Mouse (Mus musculus): ENCODE results near the gene Apoa5.
A peak's percentile ranks its signal among the peaks of the same experiment; 100 is the strongest.
"Not testable (repeated sequence)": the region's sequence is repeated elsewhere in the genome, so short reads cannot be mapped to it uniquely, and the experiment has no call there.

Gene Apoa5

GRCm38 (mm10) chr9:46261131-46261530, 7.3 kb upstream of the Apoa5 start:
- no peak for DNase-seq (ENCODE audit: low read depth, low spot score)

GRCm38 (mm10) chr9:46269125-46269524, 692 bp downstream of the Apoa5 start:
- DNase-seq (ENCODE audit: low read depth, low spot score): no peak

DNA sequence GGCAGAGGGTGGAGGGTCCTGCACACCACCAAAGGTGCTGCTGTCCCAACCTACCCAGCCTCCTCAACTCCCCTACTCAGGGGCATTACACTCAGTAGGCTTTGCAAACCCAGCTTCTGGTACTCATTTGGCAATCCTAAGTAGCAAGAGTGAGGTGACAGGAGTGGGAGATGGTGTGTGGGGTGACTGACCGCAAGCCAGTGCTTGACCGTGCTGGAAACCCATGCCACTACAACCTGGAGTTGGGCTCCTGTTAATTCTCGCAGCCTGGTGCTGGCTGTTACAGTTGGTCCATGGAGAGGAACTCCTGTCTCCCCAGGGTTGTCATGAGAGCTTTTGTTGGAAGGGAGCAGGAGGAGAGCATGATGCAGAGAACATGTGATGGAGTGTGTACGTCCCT, 2.3 kb downstream of the Apoa5 start:
- DNase-seq (ENCODE audit: low read depth, low spot score): no peak

DNA sequence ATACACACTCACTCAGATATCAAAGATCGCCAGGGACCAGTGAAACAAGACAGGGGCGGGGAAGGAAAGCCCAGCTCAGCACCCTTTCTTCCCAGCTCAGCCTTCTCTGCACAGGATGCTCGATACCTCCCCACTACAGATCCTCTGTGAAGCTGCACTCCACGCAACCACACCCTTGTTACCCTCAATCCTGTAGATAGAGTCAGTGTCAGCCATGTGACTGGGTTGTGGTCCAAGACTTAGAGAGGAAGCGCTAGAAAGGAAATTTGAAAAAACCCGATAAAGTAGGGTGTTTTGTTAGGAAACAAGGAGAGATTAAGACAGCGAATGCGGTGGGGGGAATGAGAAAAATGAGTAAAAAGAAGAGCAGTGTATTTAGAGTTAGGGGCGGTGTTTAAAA, 3.6 kb downstream of the Apoa5 start:
- DNase-seq (ENCODE audit: low read depth, low spot score): no peak

DNA sequence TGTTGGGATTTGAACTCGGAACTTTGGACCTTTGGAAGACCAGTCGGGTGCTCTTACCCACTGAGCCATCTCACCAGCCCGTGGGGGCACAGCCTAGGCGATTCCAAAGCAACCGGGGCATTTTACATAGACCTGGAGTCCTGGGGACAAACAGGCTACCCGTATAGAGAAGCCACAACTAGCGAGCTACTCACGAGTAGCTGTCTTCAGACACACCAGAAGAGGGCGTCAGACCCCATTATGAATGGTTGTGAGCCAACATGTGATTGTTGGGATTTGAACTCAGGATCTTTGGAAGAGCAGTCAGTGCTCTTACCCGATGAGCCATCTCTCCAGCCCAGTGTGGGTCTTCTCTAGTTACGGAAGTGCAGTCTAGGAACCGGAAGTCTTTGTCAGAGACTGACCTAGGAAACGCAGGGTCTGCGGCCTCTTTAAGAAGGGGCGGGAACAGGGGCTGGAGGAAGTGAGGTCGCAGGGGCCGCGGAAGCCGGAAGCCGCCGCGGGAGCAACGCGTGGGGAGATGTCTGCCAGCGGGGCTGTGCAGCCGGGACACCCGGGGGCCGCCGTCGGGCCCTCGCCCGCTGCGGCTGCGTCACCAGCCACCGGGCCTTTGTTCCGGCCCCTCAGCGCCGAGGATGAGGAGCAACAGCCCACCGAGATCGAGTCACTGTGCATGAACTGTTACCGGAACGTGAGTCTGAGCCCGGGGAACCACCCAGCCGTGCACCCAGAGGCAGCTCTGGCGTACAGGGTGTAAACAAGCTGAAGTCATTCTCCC, 4.4 kb downstream of the Apoa5 start, which contains the start of gene Zpr1:
Gene Zpr1, plus strand, starts transcription at position 388 of the 778 bp plus-strand sequence.
- DNase-seq (ENCODE audit: low read depth, low spot score): peak; percentile 71

GRCm38 (mm10) chr9:46274494-46274893, 6.1 kb downstream of the Apoa5 start:
- DNase-seq (ENCODE audit: low read depth, low spot score): no peak

- DNase-seq (ENCODE audit: low read depth, low spot score): peak; percentile 80
These were observed 14.4 kb downstream of the Apoa5 start, which contains the start of gene Bud13 for GRCm38 (mm10) chr9:46282631-46283436. Bud13 (plus strand) TSS chr9:46283008.

DNA sequence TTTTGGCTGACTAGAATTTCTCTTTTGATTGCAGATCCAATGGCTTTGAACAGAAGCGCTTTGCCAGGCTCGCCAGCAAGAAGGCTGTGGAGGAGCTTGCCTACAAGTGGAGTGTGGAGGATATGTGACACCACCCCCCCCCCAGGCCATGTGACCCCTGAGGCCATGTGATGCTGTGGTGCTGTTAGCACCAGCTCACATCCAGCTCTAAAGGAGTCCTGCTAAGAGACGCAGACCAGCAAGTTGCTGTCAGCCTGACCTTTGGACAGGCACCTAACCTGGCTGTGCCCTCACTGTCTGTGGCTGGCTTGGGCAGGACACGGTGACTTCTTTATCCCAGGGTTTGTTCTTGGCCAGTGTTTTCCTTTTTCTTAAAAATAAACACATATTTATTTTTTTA, 29.9 kb downstream of the Apoa5 start:
- no peak for DNase-seq (ENCODE audit: low read depth, low spot score)

DNA sequence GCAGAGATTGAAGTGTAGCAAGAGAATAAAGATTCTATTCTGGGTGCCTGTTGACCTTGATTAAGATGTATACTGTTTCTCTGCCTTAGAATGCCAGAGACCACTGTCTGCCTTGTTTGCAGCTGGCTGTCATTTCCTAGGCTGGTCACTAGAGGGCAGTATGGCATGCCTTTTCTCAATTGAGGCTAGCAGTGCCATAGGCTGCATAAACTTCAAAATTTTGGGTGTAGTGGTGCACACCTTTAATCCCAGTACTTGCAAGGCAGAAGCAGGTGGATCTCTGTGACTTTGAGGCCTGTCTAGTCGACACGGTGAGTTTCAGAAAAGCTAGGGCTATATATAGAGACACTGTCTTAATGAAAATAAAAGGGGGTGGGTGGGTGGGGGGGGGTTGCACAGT, 33.7 kb downstream of the Apoa5 start:
- no peak for DNase-seq (ENCODE audit: low read depth, low spot score)

- no peak for DNase-seq (ENCODE audit: low read depth, low spot score)
These were observed 40.7 kb downstream of the Apoa5 start for GRCm38 (mm10) chr9:46309121-46309520.

GRCm38 (mm10) chr9:46314507-46314906, 46.1 kb downstream of the Apoa5 start:
- DNase-seq (ENCODE audit: low read depth, low spot score): no peak

GRCm38 (mm10) chr9:46314921-46315320, 46.5 kb downstream of the Apoa5 start:
- no peak for DNase-seq (ENCODE audit: low read depth, low spot score)

- DNase-seq (ENCODE audit: low read depth, low spot score): no peak
These were observed 47.5 kb downstream of the Apoa5 start for GRCm38 (mm10) chr9:46315807-46316365.

GRCm38 (mm10) chr9:46316388-46316787, 48.0 kb downstream of the Apoa5 start:
- no peak for DNase-seq (ENCODE audit: low read depth, low spot score)

- no peak for DNase-seq (ENCODE audit: low read depth, low spot score)
These were observed 48.5 kb downstream of the Apoa5 start for GRCm38 (mm10) chr9:46316909-46317308.

DNA sequence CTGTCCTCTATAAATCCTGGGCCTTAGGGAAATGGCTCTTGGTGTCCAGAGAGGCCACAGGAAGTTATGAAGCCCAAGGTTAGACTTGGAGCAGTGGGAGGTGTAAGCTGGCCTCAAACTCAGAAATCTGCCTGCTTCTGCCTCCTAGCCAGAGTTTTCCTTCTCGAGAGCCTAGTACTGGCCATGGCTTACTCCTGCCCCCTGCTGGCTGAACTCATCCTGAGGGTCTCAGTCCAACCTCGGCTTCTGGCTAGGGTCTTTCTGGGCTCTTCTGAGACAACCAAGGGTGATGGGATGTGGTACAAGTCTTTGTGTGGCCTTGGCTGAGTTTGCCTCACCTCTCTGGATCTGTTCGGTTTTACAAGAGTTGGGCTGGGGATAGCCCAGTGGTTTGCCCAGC, 49.5 kb downstream of the Apoa5 start:
- DNase-seq (ENCODE audit: low read depth, low spot score): no peak

DNA sequence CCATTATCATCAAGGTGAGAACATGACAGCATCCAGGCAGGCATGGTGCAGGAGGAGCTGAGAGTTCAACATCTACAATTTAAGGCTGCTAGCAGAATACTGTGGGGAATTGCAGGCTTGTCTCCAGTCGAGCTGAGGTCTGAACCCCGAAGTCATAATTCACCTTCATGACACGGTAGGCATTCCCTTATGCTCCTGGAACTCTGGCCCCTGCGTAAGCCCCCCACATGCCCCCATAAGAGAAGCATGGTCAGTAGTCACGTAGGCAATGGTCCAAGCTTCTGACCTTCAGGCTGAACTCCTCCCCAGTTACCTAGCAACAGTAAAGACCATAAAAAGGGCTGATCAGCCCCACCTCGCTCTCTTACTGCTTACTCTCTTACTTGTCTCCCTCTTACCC, 51.5 kb downstream of the Apoa5 start, which contains the start of gene 4931429L15Rik:
Gene 4931429L15Rik, minus strand, starts transcription at position 101 of the 400 bp plus-strand sequence.
- DNase-seq (ENCODE audit: low read depth, low spot score): not testable (repeated sequence)

DNA sequence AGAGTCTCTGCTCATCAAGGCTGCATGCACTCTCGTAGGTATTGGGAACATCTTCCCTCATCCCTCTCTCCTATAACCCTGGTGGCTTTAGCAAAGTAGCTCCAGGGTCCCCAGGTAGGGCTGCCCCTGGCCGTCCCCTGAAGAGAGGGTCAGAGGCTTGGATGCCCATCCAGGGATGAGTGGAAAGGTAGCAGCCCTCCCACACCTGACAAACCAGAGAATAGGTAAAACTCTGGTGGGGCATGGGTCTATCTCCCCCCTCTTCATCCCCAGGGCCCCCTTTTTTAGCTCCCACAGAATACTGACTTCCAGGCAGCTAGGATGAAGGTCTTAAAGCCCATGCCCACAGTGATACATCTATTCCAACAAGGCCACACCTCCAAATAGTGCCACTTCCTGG, 52.0 kb downstream of the Apoa5 start:
- no peak for DNase-seq (ENCODE audit: low read depth, low spot score)

Measured in WW6 (cell line).